ENCODE assay signal across 8 mouse cellular contexts in genomic region chr7:79742659-79743536, GRCm38 (mm10). TPM values are rescaled to one million over a fixed set of nuclear protein-coding genes. Genes with fewer than 3 reads are reported as not detected.
DNase-seq lines count a peak whose midpoint lies in the region; ATAC-seq and TF ChIP-seq lines count a peak whose summit lies in the region.

Gene Pex11a (minus strand): TSS chr7:79743131.
Gene Wdr93 (plus strand): TSS chr7:79743163.

- peak; percentile 81 for TF ChIP-seq POLR2A in liver, adult 2 months (IDR thresholded peaks at IDR 0.05; ENCODE audit: extremely low read depth, insufficient read depth, low read length)

- H3K4me2 ChIP-seq in heart, embryonic 13.5 days, result peak within 1 kb of the TSS; percentile 94
- H3K4me2 ChIP-seq in kidney, postnatal 0 days (ENCODE audit: low read length), result peak within 1 kb of the TSS; percentile 95

- 4% methylated on average over 46 of the region's 46 CpGs for WGBS in heart, embryonic 13.5 days
- 3% methylated on average over 45 of the region's 46 CpGs for WGBS in kidney, postnatal 0 days
- WGBS in liver, adult 2 months, result 3% methylated on average over 46 of the region's 46 CpGs

- peaks cover 19% of the 10 kb centered on the region for H3K4me1 ChIP-seq in brown adipose tissue, adult 24 weeks (ENCODE audit: control insufficient read depth, insufficient read depth, insufficient read length, low read length)
- peaks cover 11% of the 10 kb centered on the region for H3K4me1 ChIP-seq in heart, embryonic 13.5 days
- H3K4me1 ChIP-seq in kidney, postnatal 0 days (replicated peaks; ENCODE audit: insufficient read depth, low read length), result no peaks in the 10 kb centered on the region
- no peaks in the 10 kb centered on the region for H3K4me1 ChIP-seq in liver, adult 2 months (ENCODE audit: control insufficient read depth, insufficient read depth, low read length)

- peak; percentile 99 for ATAC-seq in CD4-positive, CD25-positive, alpha-beta regulatory T cell, adult 4 months
- 0 out of 2 replicates have a peak, but pooled peaks have one; percentile 25 for ATAC-seq in heart, embryonic 13.5 days (ENCODE audit: extremely low read depth, insufficient number of reproducible peaks, low FRiP score, low TSS enrichment)
- peak; percentile 88 for ATAC-seq in kidney, postnatal 0 days (replicated peaks; ENCODE audit: low FRiP score, low read depth)
- ATAC-seq in monocyte, adult 5-6 weeks (replicated peaks; ENCODE audit: insufficient number of reproducible peaks, low FRiP score, low TSS enrichment, poor library complexity, severe bottlenecking), result peak; percentile 87

- no peaks in the 10 kb centered on the region for H3K36me3 ChIP-seq in heart, embryonic 13.5 days
- no peaks in the 10 kb centered on the region for H3K36me3 ChIP-seq in kidney, postnatal 0 days (ENCODE audit: insufficient read depth, low read length)
- H3K36me3 ChIP-seq in liver, adult 2 months (ENCODE audit: control insufficient read depth, insufficient read depth, low read length), result peaks cover 14% of the 10 kb centered on the region; the same call in 1 of the 2 replicates

- peak within 1 kb of the TSS; percentile 74 for H3K4me3 ChIP-seq in brown adipose tissue, adult 24 weeks (ENCODE audit: insufficient read depth, low read depth, low read length)
- H3K4me3 ChIP-seq in heart, embryonic 13.5 days, result peak within 1 kb of the TSS; percentile 83
- H3K4me3 ChIP-seq in kidney, postnatal 0 days (replicated peaks; ENCODE audit: low read depth, low read length), result peak within 1 kb of the TSS; percentile 60
- H3K4me3 ChIP-seq in liver, adult 2 months (ENCODE audit: insufficient read depth, low read depth, low read length), result peak within 1 kb of the TSS; percentile 94

- peak within 1 kb of the TSS; percentile 95 for H3K27ac ChIP-seq in brown adipose tissue, adult 24 weeks (replicated peaks; ENCODE audit: low read depth, low read length)
- no peak within 1 kb of the TSS for H3K27ac ChIP-seq in heart, embryonic 13.5 days (replicated peaks)
- no peak within 1 kb of the TSS; the same call in 1 of the 2 replicates for H3K27ac ChIP-seq in kidney, postnatal 0 days
- peak within 1 kb of the TSS; percentile 88 for H3K27ac ChIP-seq in liver, adult 2 months (replicated peaks; ENCODE audit: insufficient read depth, low read depth, low read length)

- H3K79me2 ChIP-seq in liver, adult 2 months (ENCODE audit: control insufficient read depth, insufficient read depth, low read length), result no peaks in the 10 kb centered on the region

- TF ChIP-seq CTCF in kidney, postnatal 0 days (IDR thresholded peaks at IDR 0.05; ENCODE audit: low read depth), result no peak
- no peak for TF ChIP-seq CTCF in liver, adult 2 months (IDR thresholded peaks at IDR 0.05; ENCODE audit: low read depth, low read length)

- no peaks in the 10 kb centered on the region for H3K9me3 ChIP-seq in heart, embryonic 13.5 days
- H3K9me3 ChIP-seq in kidney, postnatal 0 days (replicated peaks; ENCODE audit: low read length), result no peaks in the 10 kb centered on the region

- DNase-seq in fat pad, adult 2 months (ENCODE audit: extremely low read depth, low read depth, low spot score), result peak; percentile 59
- DNase-seq in kidney, postnatal 0 days (ENCODE audit: low spot score), result peak; percentile 85
- DNase-seq in liver, adult 2 months (ENCODE audit: extremely low read depth, low read depth, low spot score), result peak; percentile 82
- DNase-seq in spleen, postnatal 36 days (ENCODE audit: low spot score in 2 of 2), result peak; percentile 76 to 79

- no peaks in the 10 kb centered on the region for H3K27me3 ChIP-seq in heart, embryonic 13.5 days (replicated peaks)
- no peaks in the 10 kb centered on the region for H3K27me3 ChIP-seq in kidney, postnatal 0 days (ENCODE audit: insufficient read depth, low read length)
- no peaks in the 10 kb centered on the region for H3K27me3 ChIP-seq in liver, adult 2 months (ENCODE audit: control insufficient read depth, insufficient read depth, low read length)

- peak within 1 kb of the TSS; percentile 88 for H3K9ac ChIP-seq in heart, embryonic 13.5 days
- H3K9ac ChIP-seq in kidney, postnatal 0 days (ENCODE audit: low read depth, low read length), result peak within 1 kb of the TSS; percentile 64
- H3K9ac ChIP-seq in liver, adult 2 months (ENCODE audit: low read depth, low read length), result peak within 1 kb of the TSS; percentile 93

RNA-seq across cellular contexts. Expression of gene Pex11a, which starts in this region (rescaled TPM):
- polyA plus RNA-seq in CD4-positive, CD25-positive, alpha-beta regulatory T cell, adult 4 months (2017; shearing (Covaris generic)), result 1 to 10 TPM; 2.9 to 3.2 TPM
- polyA plus RNA-seq in brown adipose tissue, adult 24 weeks (2012; ENCODE audit: insufficient read depth, insufficient read length, missing spikeins), result 71.2 and 78.9 TPM in 2 replicates
- 5.8 and 9.6 TPM in 2 replicates for polyA plus RNA-seq in heart, embryonic 13.5 days (2015; fragmentation: Nextera tagmentation; extraction: Ambion mirVana)
- 21.2 and 22.0 TPM in 2 replicates for polyA plus RNA-seq in kidney, postnatal 0 days (2015; fragmentation: Nextera tagmentation; extraction: Ambion mirVana)
- 17.2 and 18.1 TPM in 2 replicates for total RNA-seq in liver, adult 2 months (2014; rRNA removed)
- 40.3 and 43.8 TPM in 2 replicates for polyA plus RNA-seq in liver, adult 2 months (2012; rRNA removed)
- 1.1 to 2.5 TPM in 2 of 3 replicates, not detected in the other for total RNA-seq in monocyte, adult 5-6 weeks (2017)

RNA-seq across cellular contexts. Expression of gene Wdr93, which starts in this region (rescaled TPM):
- under 1 TPM in 1 of 2 experiments, not detected in 1; 0.28 TPM for polyA plus RNA-seq in CD4-positive, CD25-positive, alpha-beta regulatory T cell, adult 4 months (2017; shearing (Covaris generic))
- 5.8 and 6.6 TPM in 2 replicates for polyA plus RNA-seq in brown adipose tissue, adult 24 weeks (2012; ENCODE audit: insufficient read depth, insufficient read length, missing spikeins)
- 1.4 and 1.5 TPM in 2 replicates for polyA plus RNA-seq in heart, embryonic 13.5 days (2015; fragmentation: Nextera tagmentation; extraction: Ambion mirVana)
- polyA plus RNA-seq in kidney, postnatal 0 days (2015; fragmentation: Nextera tagmentation; extraction: Ambion mirVana), result 0.26 and 0.41 TPM in 2 replicates
- total RNA-seq in liver, adult 2 months (2014; rRNA removed), result 0.74 and 0.81 TPM in 2 replicates
- polyA plus RNA-seq in liver, adult 2 months (2012; rRNA removed), result 0.10 and 0.21 TPM in 2 replicates
- total RNA-seq in monocyte, adult 5-6 weeks (2017), result not detected in 3 replicates

Comparison
In these comparisons a context has a peak if more than half of its experiments do, and no peak if none do; other contexts are left out.
1. ATAC-seq: peak in every context shown above with its lines; median percentile 99 in CD4-positive, CD25-positive, alpha-beta regulatory T cell, adult 4 months; 88 in kidney, postnatal 0 days; 87 in monocyte, adult 5-6 weeks; 25 in heart, embryonic 13.5 days.
2. H3K27ac ChIP-seq: peak in brown adipose tissue, adult 24 weeks (single experiment) and liver, adult 2 months (single experiment); none in heart, embryonic 13.5 days (single experiment) and kidney, postnatal 0 days (single experiment).
3. Peak in every context shown above with its lines, with median percentiles within 50 percentile points of each other: H3K4me3 ChIP-seq, DNase-seq and H3K9ac ChIP-seq.